Mouse (Mus musculus) spleen, postnatal 14 days (tissue): ENCODE measurements around the gene Galnt2.

Experiments
- DNase-seq, 2 experiments: peaks; one replicate each; pipeline ENCODE4 v3.0.0; 2021 to 2022; ENCODE audit warnings: low spot score in 2 of 2

The Galnt2 gene

DNA sequence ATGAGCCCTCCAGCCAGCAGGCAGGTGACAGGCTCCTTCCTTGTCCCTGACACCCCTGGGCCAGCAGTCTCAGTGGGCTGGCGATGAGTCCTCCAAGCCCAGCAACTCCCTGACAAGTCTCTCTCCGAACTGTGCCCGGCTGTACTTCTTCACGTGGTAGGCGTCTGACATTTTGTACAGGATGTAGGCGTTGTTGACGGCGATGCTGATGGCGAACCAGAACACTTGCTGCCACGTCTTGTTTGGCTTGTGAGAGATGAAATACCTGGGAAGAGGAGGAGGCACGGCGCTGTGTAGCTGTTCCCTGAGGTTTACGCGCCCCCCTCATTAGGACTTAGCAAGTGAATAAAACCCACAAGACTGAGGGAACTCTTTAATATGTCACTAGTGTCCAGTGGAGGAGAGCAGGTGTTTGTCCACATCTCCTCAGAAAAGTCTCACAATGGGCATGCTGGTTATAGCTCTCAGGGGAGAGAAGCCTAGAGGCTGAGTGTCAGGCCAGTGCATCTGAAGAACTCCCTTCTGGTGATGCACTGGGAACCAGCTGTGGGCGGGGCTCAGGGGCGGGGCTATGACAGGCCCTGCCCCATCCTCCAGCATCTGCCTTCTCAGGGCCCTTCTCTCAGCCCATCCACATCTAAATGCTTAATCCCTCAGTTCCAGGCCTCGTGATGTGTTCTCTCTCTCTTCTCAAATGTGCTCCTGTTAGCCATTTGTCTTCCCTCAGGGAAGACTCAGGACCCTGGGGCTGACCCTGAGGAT, 139.4 kb downstream of the Galnt2 start:
- no peak for DNase-seq

DNA sequence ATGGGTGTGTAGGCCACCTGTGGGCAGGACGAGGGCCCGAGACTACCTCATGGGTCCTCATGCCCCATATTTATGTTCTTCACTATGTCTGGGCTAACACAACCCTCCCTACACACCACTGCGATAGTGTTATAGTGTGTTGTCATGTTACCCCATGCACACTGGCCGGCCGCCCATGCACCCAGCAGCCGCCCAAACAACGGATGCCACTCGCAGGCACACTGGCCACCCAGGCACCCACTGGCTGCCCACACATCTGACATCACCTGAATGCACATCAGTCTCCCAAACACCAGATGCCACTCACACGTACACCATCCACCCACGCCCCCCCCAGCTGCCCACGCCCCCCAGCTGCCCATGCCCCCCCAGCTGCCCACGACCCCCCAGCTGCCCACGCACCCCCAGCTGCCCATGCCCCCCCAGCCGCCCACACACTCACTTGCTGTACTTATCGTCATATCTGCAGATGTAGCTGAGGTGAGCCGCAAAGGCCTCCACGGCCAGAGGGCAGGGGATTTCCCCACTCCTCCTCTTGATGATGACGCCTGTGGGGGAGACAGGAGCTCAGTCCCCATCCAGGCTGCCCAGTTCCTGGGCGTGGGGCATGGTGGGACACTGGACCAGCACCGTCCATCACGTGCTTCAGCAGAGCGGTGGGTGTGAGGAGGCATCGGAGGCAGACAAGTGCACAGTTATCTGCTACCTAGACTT, 140.4 kb downstream of the Galnt2 start:
- DNase-seq = no peak

GRCm38 (mm10) chr8:124373753-124374152, 142.6 kb downstream of the Galnt2 start:
- DNase-seq = no peak

GRCm38 (mm10) chr8:124375168-124375567, 144.0 kb downstream of the Galnt2 start:
- DNase-seq = no peak

DNA sequence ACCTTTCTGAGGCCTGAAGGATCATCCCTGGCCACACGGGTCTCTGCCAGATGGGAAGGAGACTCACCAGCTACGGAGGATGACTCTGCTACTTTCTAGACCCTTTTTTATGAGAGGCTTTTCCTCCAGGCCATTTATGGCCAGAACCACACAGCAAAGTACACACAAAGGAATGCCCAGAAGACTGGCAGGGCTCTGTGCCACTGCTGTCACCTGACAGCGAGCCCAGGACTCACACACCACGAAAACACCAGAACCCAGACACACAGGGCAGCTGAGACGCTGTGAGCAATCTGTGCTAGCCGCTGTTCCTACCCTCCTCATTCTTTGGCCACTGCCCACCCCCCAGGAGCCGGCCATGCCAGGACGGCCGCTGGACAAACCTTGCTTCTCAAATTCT, 144.5 kb downstream of the Galnt2 start:
- no peak for DNase-seq

DNA sequence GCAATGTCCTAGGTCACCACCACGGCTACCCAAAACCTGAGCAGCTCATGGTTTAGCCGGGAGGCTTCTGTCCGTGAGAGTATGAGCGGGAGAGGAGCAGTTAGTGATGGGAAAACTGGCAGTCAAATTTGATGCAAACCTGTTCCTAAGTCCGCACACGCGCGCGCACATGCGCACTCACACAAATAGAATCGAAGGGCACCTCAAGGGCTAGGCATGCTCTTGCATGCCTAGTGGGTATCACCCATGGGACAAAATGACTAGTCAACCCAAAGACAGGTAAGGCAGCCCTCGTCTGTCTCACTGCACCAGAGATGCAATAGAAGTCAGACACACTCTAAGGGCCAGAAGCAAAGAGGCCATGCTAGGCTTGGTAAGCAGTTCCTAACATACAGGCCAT, 145.2 kb downstream of the Galnt2 start:
- DNase-seq = no peak

- no peak for DNase-seq
Measured at GRCm38 (mm10) chr8:124379289-124379688, 148.1 kb downstream of the Galnt2 start.

GRCm38 (mm10) chr8:124382235-124382634, 151.0 kb downstream of the Galnt2 start:
- DNase-seq = no peak

DNA sequence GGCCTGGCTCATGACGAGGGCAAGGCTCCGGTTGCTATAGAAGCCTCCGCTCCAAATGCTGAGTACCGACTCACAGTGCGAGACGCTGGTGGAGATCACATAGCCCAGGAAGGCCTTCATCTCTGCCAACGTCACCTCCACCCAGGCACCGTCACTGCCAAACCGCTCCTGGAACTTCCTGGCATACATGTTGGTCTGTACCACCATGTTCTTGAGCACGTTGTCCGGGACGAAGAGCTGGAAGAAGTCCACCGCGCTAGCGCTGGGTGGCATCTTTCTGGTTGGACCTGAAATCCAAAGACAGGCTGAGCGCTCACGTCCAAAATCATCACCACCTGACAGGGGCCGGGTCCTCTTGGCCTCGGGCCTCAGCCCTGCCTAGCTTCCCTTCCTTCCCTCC, 153.1 kb downstream of the Galnt2 start:
- DNase-seq = no peak

GRCm38 (mm10) chr8:124386225-124386899, 155.2 kb downstream of the Galnt2 start:
- DNase-seq = no peak

DNA sequence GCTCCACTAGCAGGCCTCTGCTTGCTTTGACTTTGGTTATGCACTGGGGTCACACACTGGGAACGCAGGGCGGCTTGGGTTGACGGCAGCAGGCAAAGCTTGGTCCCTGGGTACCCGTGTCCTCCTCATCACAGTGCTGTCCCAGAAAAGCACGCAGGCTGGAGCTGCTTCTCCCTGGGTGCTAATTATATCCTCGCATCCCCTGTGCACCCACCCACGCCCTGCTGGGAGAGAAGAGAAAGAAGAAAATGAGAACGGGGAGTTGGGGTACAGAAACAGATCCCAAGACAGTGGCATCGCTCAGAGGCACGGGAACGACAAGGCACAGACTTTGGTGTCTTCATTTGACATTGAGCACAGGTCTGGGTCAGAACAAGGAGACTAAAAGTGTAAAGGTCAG, 158.3 kb downstream of the Galnt2 start:
- DNase-seq = no peak

GRCm38 (mm10) chr8:124391191-124391590, 160.0 kb downstream of the Galnt2 start:
- DNase-seq = no peak

- DNase-seq = no peak
Measured at GRCm38 (mm10) chr8:124392271-124393012, 161.3 kb downstream of the Galnt2 start.

GRCm38 (mm10) chr8:124393013-124393412, 161.8 kb downstream of the Galnt2 start:
- no peak for DNase-seq

DNA sequence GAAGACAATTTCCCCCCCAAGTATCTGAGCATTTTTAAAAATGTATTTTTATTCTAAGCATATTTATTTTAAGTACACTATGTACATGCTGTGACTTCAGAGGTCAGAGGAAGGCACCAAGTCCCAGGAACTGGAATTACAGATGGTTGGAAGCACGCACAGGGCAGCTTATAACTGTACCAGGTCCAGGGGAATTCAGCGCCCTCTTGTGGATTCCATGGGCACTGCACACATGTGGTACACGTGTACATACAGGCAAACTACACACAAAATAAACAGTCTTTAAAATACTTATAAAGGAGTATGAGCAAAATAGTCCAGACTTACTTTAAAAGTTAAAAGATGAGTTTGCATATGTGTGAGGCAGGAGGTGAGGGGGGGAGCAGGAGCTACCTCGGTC, 162.7 kb downstream of the Galnt2 start:
- no peak for DNase-seq

DNA sequence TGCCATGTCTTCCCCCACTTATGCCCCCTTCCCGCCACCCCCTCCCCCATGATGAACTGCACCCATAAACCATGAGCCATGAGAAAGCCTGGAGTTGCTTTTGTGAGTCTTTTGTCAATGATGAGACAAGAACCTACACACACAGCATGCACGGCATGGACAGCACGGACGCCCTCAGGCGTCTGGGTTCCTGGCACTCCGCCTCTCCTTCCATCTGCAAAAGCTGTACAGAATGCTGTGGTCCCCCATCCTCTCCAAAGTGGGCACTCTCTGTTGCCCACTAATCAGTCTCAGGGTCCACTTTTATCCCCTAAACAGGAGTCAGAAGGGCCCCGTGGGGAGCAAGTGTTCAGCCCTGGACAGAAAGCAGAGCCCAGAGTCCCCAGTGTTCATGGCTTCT, 163.8 kb downstream of the Galnt2 start:
- no peak for DNase-seq
